ENCODE assay signal across 9 mouse cellular contexts in genomic region chr4:111686951-111687350, GRCm38 (mm10). TPM values are rescaled to one million over a fixed set of nuclear protein-coding genes. Genes with fewer than 3 reads are reported as not detected.
DNase-seq lines count a peak whose midpoint lies in the region; ATAC-seq and TF ChIP-seq lines count a peak whose summit lies in the region.
"Had no signal": no experiment of that assay in that cellular context is flagged by ENCODE, and none has a peak within 500 bp of the region (broad histone marks: within the 10 kb centered on the region; RNA-seq: fewer than 3 reads in every experiment).

No protein-coding gene starts in this region.

- peak overlapping the region; percentile 23; the same call in 1 of the 2 replicates for H3K4me2 ChIP-seq in forebrain, embryonic 15.5 days (replicated peaks)
- H3K4me2 ChIP-seq in limb, embryonic 15.5 days, result peak overlapping the region; percentile 24; the same call in 1 of the 2 replicates
- peak overlapping the region; percentile 36 for H3K4me2 ChIP-seq in midbrain, embryonic 15.5 days
- H3K4me2 ChIP-seq in stomach, embryonic 15.5 days, result peak overlapping the region; percentile 48

- no peak overlapping the region for H3K27ac ChIP-seq in forebrain, embryonic 15.5 days (replicated peaks)
- no peak overlapping the region for H3K27ac ChIP-seq in limb, embryonic 15.5 days
- no peak overlapping the region for H3K27ac ChIP-seq in midbrain, embryonic 15.5 days
- H3K27ac ChIP-seq in stomach, embryonic 15.5 days, result no peak overlapping the region

- peak; percentile 89 for TF ChIP-seq CTCF in brain, embryonic 14.5 days (IDR thresholded peaks at IDR 0.05; ENCODE audit: borderline replicate concordance, extremely low read depth, insufficient read depth, insufficient read length)

- H3K36me3 ChIP-seq in forebrain, embryonic 15.5 days, result no peaks in the 10 kb centered on the region
- no peaks in the 10 kb centered on the region for H3K36me3 ChIP-seq in limb, embryonic 15.5 days
- no peaks in the 10 kb centered on the region for H3K36me3 ChIP-seq in midbrain, embryonic 15.5 days (replicated peaks)
- H3K36me3 ChIP-seq in stomach, embryonic 15.5 days, result no peaks in the 10 kb centered on the region

- H3K9ac ChIP-seq in forebrain, embryonic 15.5 days (replicated peaks), result no peak overlapping the region
- no peak overlapping the region for H3K9ac ChIP-seq in limb, embryonic 15.5 days
- no peak overlapping the region for H3K9ac ChIP-seq in midbrain, embryonic 15.5 days
- H3K9ac ChIP-seq in stomach, embryonic 15.5 days, result no peak overlapping the region

- peak; percentile 17 to 63 for DNase-seq in layer of hippocampus, adult 18-20 months (ENCODE audit: low spot score in 2 of 2)
- no peak for DNase-seq in layer of hippocampus, adult 9-10 months (ENCODE audit: low spot score)
- DNase-seq in brain, embryonic 14.5 days (ENCODE audit: low read depth), result peak; percentile 90
- peak; percentile 71 for DNase-seq in induced T-regulatory cell, adult 2 months (ENCODE audit: low read depth)

- peaks cover 22% of the 10 kb centered on the region for H3K27me3 ChIP-seq in forebrain, embryonic 15.5 days
- no peaks in the 10 kb centered on the region for H3K27me3 ChIP-seq in limb, embryonic 15.5 days
- H3K27me3 ChIP-seq in midbrain, embryonic 15.5 days (replicated peaks), result no peaks in the 10 kb centered on the region
- no peaks in the 10 kb centered on the region for H3K27me3 ChIP-seq in stomach, embryonic 15.5 days (replicated peaks)

- TF ChIP-seq POLR2A in brain, embryonic 14.5 days (IDR thresholded peaks at IDR 0.05; ENCODE audit: borderline replicate concordance, extremely low read depth, insufficient read depth, insufficient read length, poor library complexity, severe bottlenecking), result no peak

- ATAC-seq in forebrain, embryonic 15.5 days (replicated peaks), result peak; percentile 65
- no peak for ATAC-seq in limb, embryonic 15.5 days (ENCODE audit: insufficient number of reproducible peaks, low FRiP score, low TSS enrichment, low read depth)
- ATAC-seq in midbrain, embryonic 15.5 days (replicated peaks), result peak; percentile 78
- ATAC-seq in stomach, embryonic 15.5 days (ENCODE audit: insufficient read depth, low FRiP score, low read depth), result peak; percentile 64; the same call in 1 of the 2 replicates

- peaks cover 41% of the 10 kb centered on the region for H3K4me1 ChIP-seq in forebrain, embryonic 15.5 days
- H3K4me1 ChIP-seq in limb, embryonic 15.5 days, result peaks cover 20% of the 10 kb centered on the region
- H3K4me1 ChIP-seq in midbrain, embryonic 15.5 days, result peaks cover 4% of the 10 kb centered on the region
- H3K4me1 ChIP-seq in stomach, embryonic 15.5 days, result no peaks in the 10 kb centered on the region; the same call in 1 of the 2 replicates

- no peaks in the 10 kb centered on the region for H3K9me3 ChIP-seq in forebrain, embryonic 15.5 days
- no peaks in the 10 kb centered on the region for H3K9me3 ChIP-seq in limb, embryonic 15.5 days
- no peaks in the 10 kb centered on the region for H3K9me3 ChIP-seq in midbrain, embryonic 15.5 days
- no peaks in the 10 kb centered on the region for H3K9me3 ChIP-seq in stomach, embryonic 15.5 days

- H3K4me3 ChIP-seq in forebrain, embryonic 15.5 days, result no peak overlapping the region
- H3K4me3 ChIP-seq in limb, embryonic 15.5 days, result no peak overlapping the region
- no peak overlapping the region for H3K4me3 ChIP-seq in midbrain, embryonic 15.5 days
- no peak overlapping the region; the same call in 1 of the 2 replicates for H3K4me3 ChIP-seq in stomach, embryonic 15.5 days (replicated peaks)
- H3K4me3 ChIP-seq: erythroblast, embryonic 14.5 days had no signal

- WGBS in forebrain, embryonic 15.5 days, result 3% methylated on average over 9 of the region's 9 CpGs
- 6% methylated on average over 9 of the region's 9 CpGs for WGBS in limb, embryonic 15.5 days
- 5% methylated on average over 9 of the region's 9 CpGs for whole genome bisulfite sequencing in midbrain, embryonic 15.5 days
- 8% methylated on average over 9 of the region's 9 CpGs for WGBS in stomach, embryonic 15.5 days

RNA-seq across cellular contexts. Expression of gene Spata6, which starts 32.8 kb away (rescaled TPM):
- total RNA-seq in layer of hippocampus, adult 18-20 months (2021), result 1 to 10 TPM; 4.3 to 4.9 TPM
- polyA plus RNA-seq in brain, embryonic 14.5 days (2012; rRNA removed), result 8.3 and 12.2 TPM in 2 replicates
- polyA plus RNA-seq in forebrain, embryonic 15.5 days (2015; fragmentation: Nextera tagmentation; extraction: Ambion mirVana), result 7.9 and 9.7 TPM in 2 replicates
- polyA plus RNA-seq in limb, embryonic 15.5 days (2015; fragmentation: Nextera tagmentation; extraction: Ambion mirVana), result 25.8 and 28.3 TPM in 2 replicates
- polyA plus RNA-seq in midbrain, embryonic 15.5 days (2015; fragmentation: Nextera tagmentation; extraction: Ambion mirVana), result 13.2 and 13.8 TPM in 2 replicates
- polyA plus RNA-seq in stomach, embryonic 15.5 days (2015; fragmentation: Nextera tagmentation; extraction: Ambion mirVana), result 23.2 and 23.6 TPM in 2 replicates
